Comparison of ENCODE assay signal across 18 mouse cellular contexts in the genomic region with DNA sequence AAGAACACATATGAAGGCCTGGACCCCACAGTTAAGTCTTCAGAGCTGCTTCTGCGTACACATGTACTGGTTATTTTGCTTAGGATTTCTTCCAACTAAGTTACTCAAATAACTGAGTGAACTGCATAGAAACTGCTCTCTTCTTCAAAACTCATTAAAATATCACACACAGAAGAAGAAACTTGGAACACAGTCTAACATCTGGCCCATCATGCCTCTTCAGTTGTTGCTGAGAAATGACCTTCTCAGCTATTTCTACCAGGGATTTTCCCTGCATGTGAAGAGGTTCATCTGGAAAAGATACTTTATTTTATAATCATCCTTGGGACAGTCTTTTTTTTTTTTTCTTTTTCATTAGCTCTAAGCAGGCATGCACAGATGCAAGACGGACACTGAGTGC.
DNase-seq lines count a peak whose midpoint lies in the region; ATAC-seq and TF ChIP-seq lines count a peak whose summit lies in the region.
"Had no signal": no experiment of that assay in that cellular context is flagged by ENCODE, and none has a peak within 500 bp of the region (broad histone marks: within the 10 kb centered on the region; RNA-seq: fewer than 3 reads in every experiment).

No protein-coding gene starts in this region.

- H3K27me3 ChIP-seq in kidney, postnatal 0 days (ENCODE audit: insufficient read depth, low read length): no peaks in the 10 kb centered on the region
- H3K27me3 ChIP-seq in lung, embryonic 16.5 days (ENCODE audit: control insufficient read depth, insufficient read depth, low read depth, low read length): no peaks in the 10 kb centered on the region
- H3K27me3 ChIP-seq in embryonic facial prominence, embryonic 14.5 days (replicated peaks; ENCODE audit: control insufficient read depth, insufficient read depth, low read length): no peaks in the 10 kb centered on the region
- H3K27me3 ChIP-seq in embryonic facial prominence, embryonic 15.5 days: no peaks in the 10 kb centered on the region
- H3K27me3 ChIP-seq: forebrain, embryonic 13.5 days; forebrain, embryonic 15.5 days had no signal

- TF ChIP-seq CTCF in kidney, postnatal 0 days (IDR thresholded peaks at IDR 0.05; ENCODE audit: low read depth): no peak

- no peaks in the 10 kb centered on the region for H3K36me3 ChIP-seq in kidney, postnatal 0 days (ENCODE audit: insufficient read depth, low read length)
- no peaks in the 10 kb centered on the region for H3K36me3 ChIP-seq in lung, embryonic 16.5 days (ENCODE audit: control insufficient read depth, insufficient read depth, low read length)
- no peaks in the 10 kb centered on the region for H3K36me3 ChIP-seq in embryonic facial prominence, embryonic 14.5 days (ENCODE audit: control insufficient read depth, insufficient read depth, low read length)
- no peaks in the 10 kb centered on the region for H3K36me3 ChIP-seq in embryonic facial prominence, embryonic 15.5 days
- H3K36me3 ChIP-seq: forebrain, embryonic 15.5 days had no signal

- ATAC-seq in kidney, postnatal 0 days (replicated peaks; ENCODE audit: low FRiP score, low read depth): no peak
- ATAC-seq in lung, embryonic 16.5 days (ENCODE audit: low read depth): peak; percentile 51; the same call in 1 of the 2 replicates
- ATAC-seq in embryonic facial prominence, embryonic 14.5 days (ENCODE audit: low read depth): no peak
- ATAC-seq in embryonic facial prominence, embryonic 15.5 days (ENCODE audit: insufficient number of reproducible peaks, low FRiP score, low TSS enrichment, low read depth): peak; percentile 60; the same call in 1 of the 2 replicates
- ATAC-seq: forebrain, embryonic 13.5 days; forebrain, embryonic 15.5 days had no signal

- no peaks in the 10 kb centered on the region for H3K4me1 ChIP-seq in kidney, postnatal 0 days (replicated peaks; ENCODE audit: insufficient read depth, low read length)
- peaks cover 8% of the 10 kb centered on the region; the same call in 1 of the 2 replicates for H3K4me1 ChIP-seq in lung, embryonic 16.5 days (replicated peaks; ENCODE audit: control insufficient read depth, insufficient read depth, low read length)
- no peaks in the 10 kb centered on the region for H3K4me1 ChIP-seq in embryonic facial prominence, embryonic 14.5 days (ENCODE audit: control insufficient read depth, insufficient read depth, low read length)
- H3K4me1 ChIP-seq in embryonic facial prominence, embryonic 15.5 days: 0 out of 2 replicates have a peak, but pooled peaks cover 3% of the 10 kb centered on the region
- H3K4me1 ChIP-seq: forebrain, embryonic 13.5 days; forebrain, embryonic 15.5 days had no signal

- WGBS in kidney, postnatal 0 days: 68% methylated on average over 2 of the region's 2 CpGs
- 43% methylated on average over 2 of the region's 2 CpGs for WGBS in lung, embryonic 16.5 days
- WGBS in embryonic facial prominence, embryonic 14.5 days: 62% methylated on average over 2 of the region's 2 CpGs
- WGBS in embryonic facial prominence, embryonic 15.5 days: 51% methylated on average over 2 of the region's 2 CpGs

- no peak overlapping the region for H3K4me3 ChIP-seq in kidney, postnatal 0 days (replicated peaks; ENCODE audit: low read depth, low read length)
- no peak overlapping the region for H3K4me3 ChIP-seq in lung, embryonic 16.5 days (ENCODE audit: low read length)
- H3K4me3 ChIP-seq in embryonic facial prominence, embryonic 14.5 days (ENCODE audit: low read depth, low read length): no peak overlapping the region
- no peak overlapping the region for H3K4me3 ChIP-seq in embryonic facial prominence, embryonic 15.5 days (replicated peaks)
- H3K4me3 ChIP-seq: forebrain, embryonic 13.5 days; forebrain, embryonic 15.5 days had no signal

- H3K4me2 ChIP-seq in kidney, postnatal 0 days (ENCODE audit: low read length): no peak overlapping the region
- H3K4me2 ChIP-seq in lung, embryonic 16.5 days (ENCODE audit: low read depth, low read length): no peak overlapping the region
- H3K4me2 ChIP-seq in embryonic facial prominence, embryonic 14.5 days (ENCODE audit: low read depth, low read length): no peak overlapping the region
- no peak overlapping the region for H3K4me2 ChIP-seq in embryonic facial prominence, embryonic 15.5 days (replicated peaks)
- H3K4me2 ChIP-seq: forebrain, embryonic 13.5 days; forebrain, embryonic 15.5 days had no signal

- no peaks in the 10 kb centered on the region for H3K9me3 ChIP-seq in kidney, postnatal 0 days (replicated peaks; ENCODE audit: low read length)
- no peaks in the 10 kb centered on the region for H3K9me3 ChIP-seq in lung, embryonic 16.5 days (ENCODE audit: control insufficient read depth, low read length)
- H3K9me3 ChIP-seq in embryonic facial prominence, embryonic 14.5 days (ENCODE audit: control insufficient read depth, low read length): no peaks in the 10 kb centered on the region
- no peaks in the 10 kb centered on the region for H3K9me3 ChIP-seq in embryonic facial prominence, embryonic 15.5 days (replicated peaks)
- H3K9me3 ChIP-seq: forebrain, embryonic 13.5 days; forebrain, embryonic 15.5 days had no signal

- no peak overlapping the region for H3K9ac ChIP-seq in kidney, postnatal 0 days (ENCODE audit: low read depth, low read length)
- no peak overlapping the region for H3K9ac ChIP-seq in lung, embryonic 16.5 days (ENCODE audit: low read length)
- no peak overlapping the region for H3K9ac ChIP-seq in embryonic facial prominence, embryonic 14.5 days (ENCODE audit: low read depth, low read length)
- H3K9ac ChIP-seq in embryonic facial prominence, embryonic 15.5 days: no peak overlapping the region
- H3K9ac ChIP-seq: forebrain, embryonic 13.5 days; forebrain, embryonic 15.5 days; forebrain, postnatal 0 days had no signal

- DNase-seq in kidney, postnatal 0 days (ENCODE audit: low spot score): peak; percentile 5
- no peak for DNase-seq in kidney, adult 9 months
- DNase-seq in lung, postnatal 14 days: no peak
- peak; percentile 23 for DNase-seq in embryonic facial prominence, embryonic 14.5 days (ENCODE audit: low spot score)
- DNase-seq in spleen, adult 12 weeks (ENCODE audit: low spot score): no peak
- DNase-seq: adrenal gland, adult 8-10 months; adrenal gland, postnatal 14 days; adrenal gland, postnatal 36 days; cerebellum, adult 11-12 months; cerebellum, adult 2 months; cerebellum, adult 9-10 months; cerebellum, postnatal 10 days; cerebellum, postnatal 25 days had no signal

- no peak overlapping the region for H3K27ac ChIP-seq in kidney, postnatal 0 days
- peak overlapping the region; percentile 27; the same call in 1 of the 2 replicates for H3K27ac ChIP-seq in lung, embryonic 16.5 days (ENCODE audit: low read length)
- H3K27ac ChIP-seq in embryonic facial prominence, embryonic 14.5 days (replicated peaks; ENCODE audit: low read depth, low read length): no peak overlapping the region
- H3K27ac ChIP-seq in embryonic facial prominence, embryonic 15.5 days (replicated peaks): 0 out of 2 replicates have a peak overlapping the region, but pooled peaks have one; percentile 51
- H3K27ac ChIP-seq: forebrain, embryonic 13.5 days; forebrain, embryonic 15.5 days had no signal

Comparison
In these comparisons a context has a peak if more than half of its experiments do, and no peak if none do; other contexts are left out.
1. ATAC-seq: peak in lung, embryonic 16.5 days (single experiment) and embryonic facial prominence, embryonic 15.5 days (single experiment); none in kidney, postnatal 0 days (single experiment) and embryonic facial prominence, embryonic 14.5 days (single experiment).
2. DNase-seq: peak in kidney, postnatal 0 days (single experiment) and embryonic facial prominence, embryonic 14.5 days (single experiment); none in kidney, adult 9 months (single experiment), lung, postnatal 14 days (single experiment) and spleen, adult 12 weeks (single experiment).
3. H3K27ac ChIP-seq: peak in lung, embryonic 16.5 days (single experiment) and embryonic facial prominence, embryonic 15.5 days (single experiment); none in kidney, postnatal 0 days (single experiment) and embryonic facial prominence, embryonic 14.5 days (single experiment).